Mouse (Mus musculus): ENCODE measurements around the gene Myo5c. TPM values are rescaled to one million over a fixed set of nuclear protein-coding genes. Genes with fewer than 3 reads are reported as not detected.
"Not testable (repeated sequence)": the region's sequence is repeated elsewhere in the genome, so short reads cannot be mapped to it uniquely, and the experiment has no call there.

The Myo5c gene
- total RNA-seq, 4 experiments from 2014 or later: 6.1 to 9.1 (median 7.6) TPM

- no peak for DNase-seq (ENCODE audit: low spot score in 2 of 2)
Measured at GRCm38 (mm10) chr9:75243730-75244406, 12.0 kb downstream of the Myo5c start.

DNA sequence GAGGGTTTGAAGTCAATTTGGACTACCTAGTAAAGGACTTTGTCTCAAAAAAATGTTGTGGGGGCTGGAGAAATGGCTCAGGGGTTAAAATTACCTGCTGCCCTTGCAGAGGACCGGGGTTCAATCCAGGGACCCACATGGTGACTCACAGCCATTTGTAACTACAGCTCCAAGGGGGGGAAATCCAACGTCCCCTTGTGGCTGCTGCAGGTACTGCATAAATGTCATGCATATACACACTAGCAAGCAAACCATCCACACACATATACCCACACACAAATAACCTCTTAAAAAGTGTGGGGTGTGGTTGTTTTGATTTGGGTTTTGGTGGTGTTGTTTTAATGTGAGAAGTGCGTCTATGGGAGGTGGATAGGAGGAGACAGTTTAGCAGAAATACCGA lies 12.7 kb downstream of the Myo5c start:
- DNase-seq (ENCODE audit: low spot score in 2 of 2): no peak

- no peak for DNase-seq (ENCODE audit: low spot score in 2 of 2)
Measured at GRCm38 (mm10) chr9:75246080-75246930, 14.5 kb downstream of the Myo5c start.

DNA sequence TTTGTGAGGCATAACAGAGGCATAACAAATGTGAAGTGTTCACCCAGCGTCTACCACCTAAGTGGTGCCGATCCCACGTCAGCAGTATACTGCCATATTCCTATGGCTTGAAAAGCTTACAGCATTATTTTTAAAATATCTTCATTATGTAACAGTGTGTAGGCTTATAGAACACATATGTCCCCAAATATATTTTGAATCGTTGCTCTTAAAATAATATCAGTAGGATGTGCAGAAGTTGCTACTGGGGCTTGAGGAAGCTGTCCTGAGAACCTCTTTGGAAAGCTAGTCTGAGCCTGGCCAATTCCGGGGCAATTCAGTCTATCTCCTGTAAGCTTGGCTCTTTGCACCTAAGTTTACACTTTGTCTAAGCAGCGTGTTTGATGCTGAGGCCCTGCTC lies 16.1 kb downstream of the Myo5c start:
- DNase-seq (ENCODE audit: low spot score in 2 of 2): peak in 1 of 2 experiments; percentile 74

DNA sequence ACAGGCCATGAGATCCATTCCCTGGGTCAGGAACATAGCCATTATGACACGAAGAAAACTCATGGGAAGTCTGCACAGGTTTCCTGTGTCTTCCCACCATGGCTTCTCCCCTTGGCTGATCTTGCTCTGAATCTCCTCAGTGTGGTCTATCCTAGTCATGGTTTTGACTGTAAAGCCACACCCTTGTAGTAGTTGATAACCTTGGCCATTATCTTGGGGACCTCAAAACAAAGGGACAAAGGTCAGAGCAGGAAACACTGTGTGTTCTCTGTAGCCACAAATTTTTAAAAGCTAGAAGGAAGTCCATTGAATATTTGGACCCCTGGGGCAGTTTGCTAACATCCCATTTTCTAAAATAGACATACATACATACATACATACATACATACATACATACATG lies 16.5 kb downstream of the Myo5c start:
- DNase-seq (ENCODE audit: low spot score in 2 of 2): no peak

DNA sequence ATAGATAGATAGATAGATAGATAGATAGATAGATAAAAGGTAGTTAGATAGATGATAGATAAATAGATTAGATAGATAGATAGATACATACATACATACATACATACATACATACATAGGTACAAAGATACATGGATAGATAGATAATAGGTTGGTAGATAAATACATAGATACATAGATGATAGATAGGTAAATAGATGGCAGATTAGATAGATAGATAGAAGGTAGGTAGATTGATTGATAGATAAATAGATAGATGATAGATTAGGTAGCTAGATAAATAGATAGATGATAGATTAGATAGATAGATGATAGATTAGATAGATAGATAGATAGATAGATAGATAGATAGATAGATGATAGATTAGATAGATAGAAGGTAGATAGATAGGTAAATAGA lies 17.1 kb downstream of the Myo5c start:
- DNase-seq (ENCODE audit: low spot score in 2 of 2): no peak

GRCm38 (mm10) chr9:75253158-75253557 lies 21.3 kb downstream of the Myo5c start:
- not testable (repeated sequence) for DNase-seq (ENCODE audit: low spot score in 2 of 2)

GRCm38 (mm10) chr9:75253766-75254165 lies 21.9 kb downstream of the Myo5c start:
- no peak for DNase-seq (ENCODE audit: low spot score in 2 of 2)

- DNase-seq (ENCODE audit: low spot score in 2 of 2): peak in 1 of 2 experiments; percentile 82
Measured at GRCm38 (mm10) chr9:75254196-75254955, 22.6 kb downstream of the Myo5c start.

DNA sequence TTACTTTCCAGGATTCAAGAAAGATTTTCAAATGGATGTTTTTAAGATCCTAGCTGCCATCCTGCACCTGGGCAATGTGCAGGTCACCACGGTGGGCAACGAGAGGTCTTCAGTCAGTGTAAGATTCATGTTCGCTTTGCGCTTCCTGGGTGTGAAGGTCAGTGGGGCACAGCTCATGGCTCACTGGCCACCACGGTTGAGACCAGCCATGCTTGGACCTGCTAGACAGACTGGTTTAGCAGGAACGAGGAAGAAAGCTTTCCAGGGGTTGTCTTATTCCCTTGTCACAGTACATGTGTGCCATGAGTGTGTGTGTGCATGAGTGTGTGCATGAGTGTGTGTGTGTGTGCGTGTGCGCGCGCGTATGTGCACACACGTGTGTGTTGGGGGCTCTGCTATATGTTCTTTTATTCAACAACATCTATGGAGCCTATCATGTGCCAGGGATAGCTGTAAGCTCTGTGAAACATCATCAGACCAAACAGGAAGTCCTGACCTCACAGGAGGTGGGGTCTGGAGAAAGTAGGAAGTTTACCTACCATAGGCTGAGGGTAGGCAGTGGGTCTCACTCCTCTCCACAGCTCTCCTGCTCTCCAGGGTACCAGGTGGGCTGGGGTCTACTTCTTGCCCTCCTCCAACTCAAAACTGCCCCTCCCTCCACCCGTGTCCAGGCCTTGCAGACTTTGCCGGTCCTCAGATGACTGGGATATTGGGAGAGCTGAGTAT lies 24.2 kb downstream of the Myo5c start:
- no peak for DNase-seq (ENCODE audit: low spot score in 2 of 2)

DNA sequence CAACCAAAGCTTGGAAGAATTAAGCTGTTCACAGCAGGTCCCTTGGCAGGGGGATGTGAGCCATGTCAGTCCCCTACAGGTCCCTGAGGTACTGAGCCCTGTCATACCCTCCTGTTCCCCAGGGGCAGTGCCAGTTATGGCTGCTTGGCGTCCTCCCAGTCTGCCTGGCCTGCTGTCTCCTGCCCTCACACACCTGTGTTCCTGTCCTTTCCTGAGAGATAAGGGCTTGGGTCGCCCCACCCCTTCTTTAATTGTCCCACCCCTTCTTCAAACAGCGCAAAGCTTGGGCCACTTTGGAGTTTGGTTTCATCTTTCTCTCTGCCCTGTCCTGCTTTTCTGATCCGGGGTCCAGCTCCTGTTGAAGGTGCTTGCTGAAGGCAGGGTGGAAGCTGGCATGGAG lies 27.0 kb downstream of the Myo5c start:
- no peak for DNase-seq (ENCODE audit: low spot score in 2 of 2)

DNA sequence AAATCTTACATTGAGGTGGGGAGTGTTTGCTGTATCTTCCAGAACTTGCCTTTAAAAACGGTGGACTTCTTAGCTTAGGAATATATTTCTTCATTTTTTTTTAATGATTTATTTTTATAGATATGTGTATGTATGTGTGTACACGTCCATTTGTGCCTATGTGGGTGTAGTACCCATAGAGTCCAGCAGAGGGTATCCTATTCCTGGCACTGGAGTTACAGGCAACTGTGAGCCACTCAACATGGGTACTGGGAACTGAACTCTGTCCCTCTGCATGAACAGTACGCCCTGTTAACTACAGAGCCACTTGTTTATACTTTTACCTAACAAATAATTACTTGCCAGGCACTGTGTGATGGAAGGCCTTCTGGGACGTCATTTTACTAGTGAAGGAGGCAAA lies 27.8 kb downstream of the Myo5c start:
- DNase-seq (ENCODE audit: low spot score in 2 of 2): no peak

DNA sequence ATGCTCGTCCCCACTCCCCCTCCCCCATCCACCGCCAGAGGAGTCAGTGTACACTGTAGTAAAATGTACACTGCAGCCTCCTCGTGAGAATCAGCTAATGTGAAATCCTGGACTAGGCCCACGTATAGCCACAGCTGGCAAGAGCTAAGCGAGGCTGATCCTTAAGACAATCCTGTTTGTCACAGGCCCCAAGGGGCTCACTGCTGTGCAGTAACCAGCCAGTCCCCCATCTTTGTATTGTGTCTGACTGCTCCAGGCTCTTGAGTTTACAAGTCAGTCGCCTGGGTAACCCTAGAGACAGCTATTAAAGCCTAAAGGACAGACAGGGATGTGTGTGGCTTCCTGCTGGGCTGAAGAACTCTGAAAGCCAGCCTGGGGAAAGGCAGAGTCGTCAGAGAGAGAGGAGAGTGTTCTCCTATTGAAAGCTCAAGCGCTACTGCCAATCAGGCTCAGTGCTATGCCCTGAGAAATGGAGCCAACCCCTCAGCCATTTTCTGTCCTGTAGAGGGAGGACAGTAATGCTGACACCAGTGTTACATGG lies 29.6 kb downstream of the Myo5c start:
- no peak for DNase-seq (ENCODE audit: low spot score in 2 of 2)

- no peak for DNase-seq (ENCODE audit: low spot score in 2 of 2)
Measured at GRCm38 (mm10) chr9:75262235-75262826, 30.5 kb downstream of the Myo5c start.

DNA sequence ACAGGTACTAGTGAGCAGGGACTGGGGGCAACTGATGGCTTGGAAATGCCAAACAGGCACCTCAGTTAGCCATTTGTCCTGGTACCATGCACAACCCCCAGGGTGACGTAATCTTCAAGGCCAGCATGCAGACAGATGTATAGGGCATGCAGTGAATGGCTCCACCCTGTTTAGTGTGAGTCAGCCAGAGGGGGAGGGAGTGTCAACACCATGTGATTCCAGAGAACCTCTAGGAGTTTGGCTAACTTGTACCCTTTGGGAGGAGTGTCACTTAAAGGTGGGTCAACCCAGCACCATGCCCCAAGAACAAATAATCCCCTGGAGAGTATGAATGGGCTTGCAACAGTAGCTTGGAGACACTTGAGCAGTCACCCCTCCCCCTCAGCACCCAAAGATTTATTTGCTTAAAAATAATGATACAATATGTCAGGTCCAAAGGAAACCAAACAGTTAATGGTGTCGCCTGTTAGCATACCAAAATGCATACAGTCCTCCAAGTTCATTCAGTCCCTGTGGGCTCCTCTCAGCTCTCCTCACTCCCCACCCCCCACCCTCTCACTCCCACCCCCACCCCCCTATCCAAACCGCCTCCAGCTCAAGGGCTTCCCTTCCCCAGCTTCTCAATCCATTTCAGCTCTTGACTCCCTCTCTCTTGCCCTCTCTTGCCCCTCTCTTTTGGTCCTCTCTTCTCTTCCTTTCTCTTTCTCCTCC lies 32.3 kb downstream of the Myo5c start:
- DNase-seq (ENCODE audit: low spot score in 2 of 2): no peak

DNA sequence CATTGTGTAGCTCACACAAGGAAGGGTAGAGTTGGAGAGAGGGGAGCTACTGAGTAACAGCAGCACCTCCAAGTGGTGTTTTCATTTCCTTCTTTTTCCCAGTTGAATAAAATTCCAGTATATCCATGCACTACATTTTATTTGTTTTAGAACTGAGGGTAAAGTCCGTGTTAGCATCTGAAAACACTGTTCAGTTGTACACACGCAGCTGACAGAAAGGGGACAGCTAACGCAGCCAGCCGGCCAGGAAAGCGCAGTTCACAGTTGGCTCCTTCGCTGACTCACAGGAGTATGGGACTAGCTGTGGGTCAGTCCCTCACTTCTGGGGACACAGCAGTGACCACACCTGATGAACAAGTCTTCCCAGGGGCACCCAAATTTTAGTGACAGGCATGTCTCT lies 35.3 kb downstream of the Myo5c start:
- DNase-seq (ENCODE audit: low spot score in 2 of 2): no peak

DNA sequence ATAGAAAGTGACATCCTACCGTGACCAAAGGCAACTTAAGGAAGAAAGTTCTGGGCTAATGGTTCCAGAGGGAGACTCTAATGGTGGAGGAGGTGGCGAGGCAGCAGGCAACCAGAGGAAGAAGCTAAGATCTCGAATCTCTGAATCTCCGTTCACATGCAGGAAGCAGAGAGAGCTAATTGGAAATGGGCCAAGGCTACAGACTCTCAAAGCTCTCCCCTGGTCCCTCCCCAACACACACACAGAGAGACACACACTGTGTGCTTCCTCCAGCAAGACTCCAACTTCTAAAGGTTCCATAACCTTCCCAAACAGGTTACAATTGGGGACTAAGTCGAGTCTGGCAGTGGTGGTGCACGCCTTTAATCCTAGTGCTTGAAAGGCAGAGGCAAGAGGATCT lies 38.6 kb downstream of the Myo5c start:
- DNase-seq (ENCODE audit: low spot score in 2 of 2): no peak

GRCm38 (mm10) chr9:75271539-75271938 lies 39.7 kb downstream of the Myo5c start:
- DNase-seq (ENCODE audit: low spot score in 2 of 2): no peak

- DNase-seq (ENCODE audit: low spot score in 2 of 2): no peak
Measured at GRCm38 (mm10) chr9:75273646-75274045, 41.8 kb downstream of the Myo5c start.

- no peak for DNase-seq (ENCODE audit: low spot score in 2 of 2)
Measured at GRCm38 (mm10) chr9:75274486-75274885, 42.7 kb downstream of the Myo5c start.
